Mouse (Mus musculus): ENCODE measurements around the gene Ctnna3.

The Ctnna3 gene

GRCm38 (mm10) chr10:64082345-64082744 lies 652.4 kb downstream of the Ctnna3 start:
- no peak for DNase-seq (ENCODE audit: low read depth)

GRCm38 (mm10) chr10:64083813-64084212 lies 653.9 kb downstream of the Ctnna3 start:
- no peak for DNase-seq (ENCODE audit: low read depth)

- DNase-seq (ENCODE audit: low read depth) = peak; percentile 7
These were observed 654.6 kb downstream of the Ctnna3 start for GRCm38 (mm10) chr10:64084465-64084864.

GRCm38 (mm10) chr10:64086183-64086566 lies 656.3 kb downstream of the Ctnna3 start:
- no peak for DNase-seq (ENCODE audit: low read depth)

GRCm38 (mm10) chr10:64086567-64087391 lies 656.9 kb downstream of the Ctnna3 start:
- DNase-seq (ENCODE audit: low read depth) = no peak

- DNase-seq (ENCODE audit: low read depth) = no peak
These were observed 657.6 kb downstream of the Ctnna3 start for GRCm38 (mm10) chr10:64087521-64087920.

DNA sequence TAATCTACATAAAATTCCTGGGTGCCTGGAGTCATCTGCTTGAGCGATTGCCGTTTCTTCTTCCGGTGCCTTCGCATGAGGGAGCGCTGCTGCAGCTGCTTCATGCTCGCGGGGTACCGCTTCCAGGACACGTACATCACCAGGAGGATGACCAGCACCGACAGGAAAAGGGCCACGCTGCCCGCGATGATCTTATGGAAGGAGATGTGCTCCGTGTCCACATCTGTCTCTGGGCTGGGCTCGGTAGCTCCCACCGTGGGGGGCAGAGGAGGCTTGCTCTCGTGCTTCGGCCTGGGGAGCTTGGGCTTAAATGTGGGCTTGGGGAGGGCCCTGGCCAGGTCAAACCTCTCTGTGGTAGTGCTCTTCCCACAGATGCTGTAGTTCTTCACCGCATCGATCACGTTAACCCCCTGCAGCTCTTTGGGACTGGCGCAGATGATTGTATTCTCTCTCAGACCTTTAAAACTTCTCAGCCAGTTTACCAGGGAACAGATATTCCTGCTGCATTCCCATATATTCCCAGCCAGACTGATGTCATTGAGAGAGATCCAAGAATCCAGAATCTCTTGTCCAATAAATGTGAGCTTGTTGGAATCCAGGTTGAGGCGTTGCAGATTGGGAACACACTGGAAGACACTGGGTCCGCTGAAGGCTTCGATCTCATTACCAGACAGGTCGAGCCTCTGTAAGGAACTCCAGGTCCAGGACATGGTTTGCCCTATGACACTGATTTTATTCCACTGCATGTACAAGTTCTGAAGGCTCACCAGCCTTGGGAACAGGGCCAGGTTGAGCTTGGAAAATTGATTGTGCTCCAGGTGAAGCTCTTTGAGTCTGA lies 658.3 kb downstream of the Ctnna3 start:
- no peak for DNase-seq (ENCODE audit: low read depth)

DNA sequence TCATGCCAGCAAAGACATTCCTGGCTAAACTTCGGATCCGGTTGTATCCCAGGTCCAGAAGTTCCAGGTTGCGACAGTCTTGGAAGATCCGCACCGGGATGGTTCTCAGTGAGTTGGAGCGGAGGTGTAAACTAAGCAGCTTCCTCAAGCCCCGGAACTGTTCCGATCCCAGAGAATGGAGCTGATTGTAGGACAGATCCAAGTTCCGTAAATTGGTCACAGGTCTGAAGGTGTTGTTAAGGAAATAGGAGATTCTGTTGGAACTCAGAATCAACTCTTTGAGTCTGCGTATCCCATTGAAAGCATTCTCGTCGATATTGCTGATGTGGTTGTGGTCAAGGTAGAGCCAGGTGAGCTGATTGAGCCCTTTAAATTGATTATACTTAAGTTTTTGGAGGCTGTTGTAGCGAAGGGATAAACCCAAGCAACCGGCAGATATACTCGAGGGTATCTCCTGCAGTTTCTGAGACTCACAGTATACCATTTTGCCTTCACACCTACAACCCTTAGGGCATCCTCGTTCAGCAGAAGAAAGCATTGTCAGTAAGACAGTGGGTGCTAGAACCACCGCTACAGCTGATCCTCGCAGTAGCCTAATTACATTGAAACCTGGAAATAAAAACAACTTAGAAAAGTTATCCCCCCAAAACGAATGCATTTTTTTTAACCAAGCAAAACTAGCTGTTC lies 659.0 kb downstream of the Ctnna3 start:
- no peak for DNase-seq (ENCODE audit: low read depth)

DNA sequence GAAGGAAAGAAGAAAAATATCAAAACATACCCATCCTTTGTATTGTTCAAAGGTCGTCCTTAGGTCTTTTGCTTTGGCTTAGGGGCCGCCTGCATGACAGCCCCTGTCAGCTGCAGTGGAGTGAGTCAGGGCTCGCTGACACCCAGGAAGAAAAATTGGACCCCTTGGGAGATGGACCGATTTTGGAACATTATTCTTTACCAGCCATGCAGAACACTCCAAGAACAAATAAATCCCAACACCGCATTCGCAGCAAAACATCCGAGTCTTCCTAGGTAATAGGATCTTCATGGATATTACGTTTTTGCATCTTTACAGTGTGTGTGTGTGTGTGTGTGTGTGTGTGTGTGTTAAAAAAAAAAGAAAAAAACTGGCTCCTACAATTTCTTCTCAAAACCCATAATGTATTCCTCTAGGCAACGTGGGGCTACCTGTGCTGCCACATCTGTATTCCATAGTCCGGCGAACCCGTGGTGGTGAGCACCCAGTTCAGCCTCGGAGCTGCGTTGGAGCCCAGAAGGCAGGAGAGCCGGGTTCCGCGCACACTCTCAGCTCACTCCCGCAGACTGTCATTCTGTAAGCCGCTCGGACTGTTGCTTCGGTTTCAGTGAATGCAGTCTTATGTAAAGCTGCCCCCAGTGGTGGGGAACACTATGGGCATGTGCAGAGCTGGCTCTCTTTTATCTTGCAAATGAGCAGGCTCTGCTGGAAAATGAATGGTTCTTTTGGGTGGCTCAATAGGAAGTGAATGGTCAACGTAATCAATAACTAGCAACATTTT lies 660.0 kb downstream of the Ctnna3 start, which contains the start of gene Lrrtm3:
Gene Lrrtm3, minus strand, starts transcription at position 598 of the 781 bp plus-strand sequence.
- peak; percentile 3 for DNase-seq (ENCODE audit: low read depth)

- no peak for DNase-seq (ENCODE audit: low read depth)
These were observed 666.6 kb downstream of the Ctnna3 start for GRCm38 (mm10) chr10:64096532-64096931.

DNA sequence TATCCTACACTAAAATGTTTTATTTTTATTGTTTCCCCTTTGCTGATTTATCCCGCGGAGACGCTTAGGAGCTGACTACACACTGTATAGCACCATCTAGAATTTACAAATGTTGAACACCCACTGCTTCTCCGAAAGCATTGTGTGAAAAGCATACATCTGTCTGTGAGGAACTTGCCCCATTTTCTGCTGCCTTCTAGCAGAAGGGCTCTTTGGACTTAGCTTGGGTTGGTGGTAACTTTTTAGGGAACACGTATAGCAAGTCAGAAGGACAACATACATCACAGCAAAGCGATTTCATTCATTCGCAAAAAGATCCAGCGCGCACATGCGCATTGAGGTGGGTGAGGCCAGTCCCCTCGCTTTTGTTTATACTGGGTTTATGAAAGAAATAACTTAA lies 685.3 kb downstream of the Ctnna3 start:
- no peak for DNase-seq (ENCODE audit: low read depth)

DNA sequence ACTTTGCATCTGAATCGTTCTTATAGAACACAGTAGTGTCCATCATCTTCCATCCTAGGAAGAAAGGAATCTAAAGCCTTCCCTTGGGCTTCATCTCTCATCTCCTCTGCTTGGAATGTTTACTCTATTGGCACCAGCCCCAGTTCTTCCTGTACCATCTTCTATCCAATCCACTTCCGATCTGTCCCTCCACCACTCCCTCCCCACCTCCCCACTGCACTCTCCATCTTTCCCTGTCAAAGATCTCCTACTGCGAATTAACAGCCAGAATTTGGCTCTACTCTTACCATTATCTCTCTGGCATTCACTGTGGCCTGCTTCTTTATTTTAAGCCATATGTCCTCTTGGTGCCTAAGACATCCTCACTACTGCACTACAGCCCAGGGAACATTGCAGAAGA lies 688.9 kb downstream of the Ctnna3 start:
- DNase-seq (ENCODE audit: low read depth) = no peak

GRCm38 (mm10) chr10:64130397-64131150 lies 700.7 kb downstream of the Ctnna3 start:
- DNase-seq (ENCODE audit: low read depth) = no peak

- no peak for DNase-seq (ENCODE audit: low read depth)
These were observed 703.6 kb downstream of the Ctnna3 start for GRCm38 (mm10) chr10:64133461-64133860.

GRCm38 (mm10) chr10:64135481-64135880 lies 705.6 kb downstream of the Ctnna3 start:
- DNase-seq (ENCODE audit: low read depth) = no peak

- DNase-seq (ENCODE audit: low read depth) = no peak
These were observed 716.6 kb downstream of the Ctnna3 start for GRCm38 (mm10) chr10:64146511-64146910.

- DNase-seq (ENCODE audit: low read depth) = no peak
These were observed 751.8 kb downstream of the Ctnna3 start for GRCm38 (mm10) chr10:64181696-64182095.

DNA sequence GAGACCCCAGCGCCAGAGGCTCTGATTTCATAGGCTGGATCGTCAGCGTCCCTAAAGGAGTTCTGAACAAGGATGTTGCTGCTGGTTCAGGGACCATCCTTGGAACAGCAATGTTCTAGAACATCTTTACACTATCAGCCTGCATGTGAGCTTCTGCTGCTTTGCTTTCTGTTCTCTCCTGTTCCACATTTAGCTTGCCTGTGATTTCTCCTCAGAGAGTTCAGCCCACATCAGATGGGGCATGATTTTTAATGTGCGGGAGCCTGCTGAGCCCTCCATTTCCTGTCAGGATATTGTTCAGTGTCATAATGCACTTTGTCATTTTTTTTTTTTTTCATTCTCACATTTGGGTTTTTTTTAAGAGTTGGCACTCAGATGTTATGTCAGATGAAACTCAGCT lies 752.8 kb downstream of the Ctnna3 start:
- no peak for DNase-seq (ENCODE audit: low read depth)

GRCm38 (mm10) chr10:64188046-64188445 lies 758.1 kb downstream of the Ctnna3 start:
- DNase-seq (ENCODE audit: low read depth) = no peak

DNA sequence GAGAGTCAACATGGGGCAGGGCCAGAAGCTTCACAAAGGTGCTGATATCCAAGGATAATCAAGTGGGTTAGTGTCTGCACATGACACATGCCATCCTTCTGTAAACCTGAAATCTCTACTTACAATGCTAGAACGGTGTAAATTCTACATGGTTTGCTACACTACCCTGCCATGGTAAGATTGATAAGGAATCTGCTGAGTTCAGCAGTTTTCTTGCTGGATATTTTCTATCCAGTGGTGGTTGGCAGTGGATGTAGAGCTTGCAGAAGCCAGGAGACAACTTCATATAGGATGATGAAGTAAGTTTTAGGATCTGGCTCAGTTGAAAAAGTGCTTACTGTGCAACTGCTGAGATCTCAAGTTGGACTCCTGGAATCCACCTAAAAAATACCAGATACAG lies 767.7 kb downstream of the Ctnna3 start:
- no peak for DNase-seq (ENCODE audit: low read depth)

DNA sequence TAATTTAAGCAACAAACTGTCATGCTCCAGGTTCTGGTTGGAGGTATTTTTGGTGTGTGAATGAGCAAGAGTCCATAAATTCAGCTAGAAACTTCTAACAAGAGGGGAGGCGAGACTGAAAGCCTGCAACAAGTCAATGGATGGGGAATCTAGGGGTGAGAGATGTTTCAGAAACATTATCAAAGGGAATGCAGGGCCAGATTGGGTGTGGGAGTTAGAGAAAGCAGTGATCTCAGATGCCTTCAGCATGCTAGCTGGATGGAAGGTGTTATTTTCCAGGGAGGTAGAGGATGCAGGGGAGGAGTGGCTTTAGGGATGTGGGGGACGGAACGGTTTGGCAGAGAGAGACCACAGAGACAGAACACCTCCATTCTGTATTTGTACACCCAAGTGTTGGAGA lies 785.7 kb downstream of the Ctnna3 start:
- no peak for DNase-seq (ENCODE audit: low read depth)

Measured in c-Kit-positive CD71-negative TER-119-negative erythroid progenitor cells, embryonic 14.5 days (primary cell).